Mouse (Mus musculus): Measurements from ENCODE around the gene Pbrm1.

Pbrm1 gene

GRCm38 (mm10) chr14:31079313-31080028 lies 60.5 kb downstream of the Pbrm1 start:
- no peak for DNase-seq (ENCODE audit: low read depth, low spot score)

DNA sequence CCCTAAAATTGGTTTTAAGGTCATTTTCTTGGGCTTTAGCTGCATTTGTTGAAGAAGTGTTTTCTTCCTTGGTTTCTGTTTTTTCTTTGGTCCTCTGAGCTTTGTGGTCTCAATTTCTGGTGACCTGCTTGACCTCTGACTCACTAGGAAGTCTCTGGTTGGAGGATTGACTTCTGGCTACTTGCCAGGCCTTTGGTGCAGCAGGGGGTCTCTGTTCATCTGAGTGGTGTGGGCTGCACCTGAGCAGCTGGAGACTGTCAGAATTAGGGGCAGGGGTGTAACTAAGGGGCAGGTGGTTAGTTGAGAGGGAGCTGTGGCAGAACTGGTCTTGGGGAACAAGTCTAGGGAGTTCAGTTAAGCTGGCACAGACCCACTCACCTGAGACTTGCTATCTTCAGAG lies 62.2 kb downstream of the Pbrm1 start:
- no peak for DNase-seq (ENCODE audit: low read depth, low spot score)

GRCm38 (mm10) chr14:31087433-31087832 lies 68.5 kb downstream of the Pbrm1 start:
- DNase-seq (ENCODE audit: low read depth, low spot score): peak; percentile 24

DNA sequence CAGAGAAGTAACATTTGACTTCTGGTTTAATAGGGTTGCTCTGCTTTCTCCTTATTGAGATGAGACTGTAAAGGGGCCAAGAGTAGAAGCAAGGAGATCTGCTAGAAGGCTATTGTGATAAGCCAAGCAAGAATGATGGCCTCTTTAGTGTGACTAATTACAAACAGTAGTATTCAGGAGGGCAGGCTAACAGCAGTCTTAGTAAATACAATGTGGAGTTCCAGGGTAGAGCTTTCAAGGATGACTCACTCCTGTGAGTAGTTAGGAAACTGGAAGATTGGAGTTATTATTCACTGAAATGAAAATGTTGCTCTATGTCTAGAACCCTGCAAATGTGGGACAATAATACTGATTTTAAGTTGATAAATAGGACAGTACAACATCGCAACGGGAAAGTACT lies 69.6 kb downstream of the Pbrm1 start:
- DNase-seq (ENCODE audit: low read depth, low spot score): no peak

GRCm38 (mm10) chr14:31089918-31090317 lies 71.0 kb downstream of the Pbrm1 start:
- DNase-seq (ENCODE audit: low read depth, low spot score): peak; percentile 27

- DNase-seq (ENCODE audit: low read depth, low spot score): no peak
Observed at GRCm38 (mm10) chr14:31105156-31105555, 86.2 kb downstream of the Pbrm1 start.

DNA sequence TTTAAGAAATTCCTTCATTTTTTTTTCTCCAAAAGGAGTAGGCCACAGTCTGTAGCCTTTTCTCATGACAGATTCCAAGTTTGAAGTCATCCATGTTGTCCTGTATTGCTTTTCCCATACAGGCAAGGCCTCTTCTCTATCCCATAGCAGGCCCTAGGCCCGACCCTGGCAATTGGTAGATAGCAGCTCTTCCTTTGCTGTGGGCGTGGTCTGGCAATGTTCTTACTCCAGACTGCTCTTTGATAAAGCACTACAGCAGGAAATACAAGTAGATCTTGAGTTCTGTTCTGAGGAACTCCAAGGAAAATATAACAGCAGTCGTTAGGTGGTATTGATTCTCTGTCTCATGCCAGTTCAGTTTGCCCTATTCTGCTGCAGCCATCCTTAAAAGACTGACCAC lies 91.7 kb downstream of the Pbrm1 start:
- DNase-seq (ENCODE audit: low read depth, low spot score): no peak

- DNase-seq (ENCODE audit: low read depth, low spot score): no peak
Observed at GRCm38 (mm10) chr14:31112187-31112586, 93.2 kb downstream of the Pbrm1 start.

- DNase-seq (ENCODE audit: low read depth, low spot score): no peak
Observed at GRCm38 (mm10) chr14:31114011-31114410, 95.1 kb downstream of the Pbrm1 start.

- DNase-seq (ENCODE audit: low read depth, low spot score): no peak
Observed at GRCm38 (mm10) chr14:31115522-31115921, 96.6 kb downstream of the Pbrm1 start.

- no peak for DNase-seq (ENCODE audit: low read depth, low spot score)
Observed at GRCm38 (mm10) chr14:31125106-31126075, 106.5 kb downstream of the Pbrm1 start.

GRCm38 (mm10) chr14:31126826-31127225 lies 107.9 kb downstream of the Pbrm1 start:
- DNase-seq (ENCODE audit: low read depth, low spot score): no peak

- DNase-seq (ENCODE audit: low read depth, low spot score): peak; percentile 71
Observed at GRCm38 (mm10) chr14:31128101-31128825, 109.3 kb downstream of the Pbrm1 start.

DNA sequence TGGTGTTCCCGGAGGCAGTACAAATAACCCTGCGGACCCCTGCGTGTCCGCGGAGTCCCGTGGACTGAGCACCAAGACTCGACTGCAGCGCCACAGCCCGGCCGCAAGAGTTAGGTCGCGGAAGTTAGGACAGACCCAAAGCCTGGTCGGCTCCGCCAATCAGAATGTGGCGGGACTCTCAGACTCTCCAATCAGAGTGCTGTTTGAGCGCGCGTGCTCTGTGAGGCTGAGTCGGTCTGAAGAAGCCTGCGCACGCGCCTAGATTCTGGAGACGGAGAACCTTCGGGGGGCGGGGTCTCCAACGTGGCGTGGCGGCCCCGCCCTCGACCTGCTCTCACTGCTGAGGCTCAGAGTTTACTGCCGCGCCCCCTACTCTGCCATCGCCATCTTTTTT lies 109.9 kb downstream of the Pbrm1 start, which contains the start of gene Smim4:
TSS of gene Smim4 (minus strand) at position 131 of the 394 bp plus-strand sequence.
- DNase-seq (ENCODE audit: low read depth, low spot score): peak; percentile 99

DNA sequence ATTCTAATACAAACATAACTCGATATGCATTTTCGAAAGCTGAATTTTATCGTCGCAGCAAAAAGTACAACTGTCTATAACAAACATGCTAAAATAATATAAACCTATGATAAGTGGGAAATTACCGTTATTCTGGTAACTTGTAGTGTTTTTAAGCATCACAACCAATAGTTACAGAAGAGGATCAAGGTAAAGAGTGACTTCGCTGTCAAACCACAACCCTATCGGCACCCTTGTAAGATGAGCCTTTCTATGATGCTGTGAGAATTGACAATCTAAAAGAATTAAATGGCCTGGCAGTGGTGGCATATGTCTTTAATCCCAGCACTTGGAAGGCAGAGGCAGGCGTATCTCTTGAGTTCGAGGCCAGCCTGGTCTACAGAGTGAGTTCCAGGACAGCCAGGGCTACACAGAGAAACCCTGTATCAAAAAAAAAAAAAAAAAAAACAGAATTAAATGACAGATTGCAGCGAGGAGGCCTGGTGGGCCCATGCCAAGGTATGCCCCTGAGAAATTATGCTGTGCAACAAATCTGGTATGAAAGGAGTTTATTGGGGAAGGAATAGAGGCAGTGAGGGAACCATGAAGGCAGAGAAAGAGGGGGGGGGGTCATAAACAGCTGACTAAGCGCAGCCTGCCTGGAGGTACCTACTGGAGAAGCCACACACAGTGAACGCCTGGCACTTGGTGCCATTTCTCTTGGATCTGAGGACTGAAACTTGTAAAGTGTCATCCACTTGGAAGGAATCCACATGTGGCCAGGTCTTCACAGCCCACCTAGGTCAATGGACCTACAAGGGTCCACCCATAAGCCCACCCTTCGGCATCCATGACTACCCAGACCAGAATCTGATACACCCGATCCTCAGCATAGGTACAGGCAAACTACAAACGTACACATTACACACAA lies 110.6 kb downstream of the Pbrm1 start:
- DNase-seq (ENCODE audit: low read depth, low spot score): peak; percentile 12

GRCm38 (mm10) chr14:31130236-31131220 lies 111.6 kb downstream of the Pbrm1 start, which contains the start of gene Nt5dc2:
TSS of gene Nt5dc2 (plus strand) at chr14:31131053.
- DNase-seq (ENCODE audit: low read depth, low spot score): peak; percentile 76

- DNase-seq (ENCODE audit: low read depth, low spot score): no peak
Observed at GRCm38 (mm10) chr14:31131272-31131821, 112.4 kb downstream of the Pbrm1 start.

GRCm38 (mm10) chr14:31132031-31132430 lies 113.1 kb downstream of the Pbrm1 start:
- DNase-seq (ENCODE audit: low read depth, low spot score): no peak

GRCm38 (mm10) chr14:31132491-31132975 lies 113.6 kb downstream of the Pbrm1 start:
- no peak for DNase-seq (ENCODE audit: low read depth, low spot score)

Data from CD4-positive, CD25-positive, alpha-beta regulatory T cell, adult 2 months (primary cell).